ENCODE assay signal across 9 mouse cellular contexts in the genomic region with DNA sequence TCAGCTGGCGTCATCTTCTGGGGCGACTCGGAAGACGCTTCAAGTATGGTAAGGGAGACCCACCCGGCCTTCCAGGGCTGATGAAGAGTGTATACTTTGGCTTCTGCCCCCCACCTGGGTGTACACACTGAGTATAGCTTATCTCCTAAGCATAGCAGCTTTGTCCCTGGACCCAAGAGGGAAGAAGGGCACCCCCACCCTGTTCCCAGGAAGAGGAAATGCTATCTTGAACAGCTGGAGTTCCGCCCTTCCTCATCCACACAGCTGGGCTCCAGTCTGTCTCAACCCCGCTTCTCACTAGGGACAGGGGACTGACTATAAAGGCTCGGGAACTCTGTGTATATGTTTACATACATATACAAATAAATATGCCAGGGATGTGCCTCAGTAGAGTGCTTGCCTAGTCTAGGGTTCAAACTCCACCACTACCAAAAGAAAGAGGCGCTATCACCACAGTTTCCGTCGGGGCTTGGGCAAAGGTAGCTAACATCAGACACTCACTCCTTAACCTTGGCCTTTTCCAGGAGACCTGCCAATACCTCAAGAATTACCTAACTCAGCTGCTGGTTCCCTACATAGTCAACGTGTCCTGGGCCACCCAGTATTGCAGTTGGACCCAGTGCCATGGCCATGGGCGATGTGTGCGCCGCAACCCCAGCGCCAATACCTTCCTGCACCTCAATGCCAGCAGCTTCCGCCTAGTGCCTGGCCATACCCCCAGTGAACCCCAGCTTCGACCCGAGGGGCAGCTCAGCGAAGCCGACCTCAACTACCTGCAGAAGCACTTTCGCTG. TPM values are rescaled to one million over a fixed set of nuclear protein-coding genes. Genes with fewer than 3 reads are reported as not detected.
DNase-seq lines count a peak whose midpoint lies in the region; ATAC-seq and TF ChIP-seq lines count a peak whose summit lies in the region.
"Had no signal": no experiment of that assay in that cellular context is flagged by ENCODE, and none has a peak within 500 bp of the region (broad histone marks: within the 10 kb centered on the region; RNA-seq: fewer than 3 reads in every experiment).

No protein-coding gene starts in this region.

- H3K9me3 ChIP-seq in embryonic facial prominence, embryonic 10.5 days = no peaks in the 10 kb centered on the region
- no peaks in the 10 kb centered on the region for H3K9me3 ChIP-seq in kidney, postnatal 0 days (replicated peaks; ENCODE audit: low read length)

- H3K9ac ChIP-seq in kidney, postnatal 0 days (ENCODE audit: low read depth, low read length) = no peak overlapping the region

- H3K27ac ChIP-seq in embryonic facial prominence, embryonic 10.5 days (replicated peaks) = no peak overlapping the region
- H3K27ac ChIP-seq in kidney, postnatal 0 days = no peak overlapping the region

- H3K27me3 ChIP-seq in embryonic facial prominence, embryonic 10.5 days (replicated peaks; ENCODE audit: low read depth, poor library complexity, severe bottlenecking) = no peaks in the 10 kb centered on the region
- no peaks in the 10 kb centered on the region for H3K27me3 ChIP-seq in kidney, postnatal 0 days (ENCODE audit: insufficient read depth, low read length)

- H3K4me3 ChIP-seq in embryonic facial prominence, embryonic 10.5 days = peak overlapping the region; percentile 79
- H3K4me3 ChIP-seq in kidney, postnatal 0 days (replicated peaks; ENCODE audit: low read depth, low read length) = no peak overlapping the region

- no peak for ATAC-seq in kidney, postnatal 0 days (replicated peaks; ENCODE audit: low FRiP score, low read depth)

- DNase-seq in heart, adult 11 months = peak; percentile 98
- DNase-seq in heart, postnatal 10 days = no peak
- DNase-seq in embryonic facial prominence, embryonic 10.5 days (ENCODE audit: low spot score) = no peak
- no peak for DNase-seq in kidney, postnatal 0 days (ENCODE audit: low spot score)
- peak; percentile 63 for DNase-seq in lung, postnatal 25 days (ENCODE audit: low spot score)
- no peak for DNase-seq in adrenal gland, postnatal 14 days
- DNase-seq in urinary bladder, adult 18-20 months (ENCODE audit: low spot score in 2 of 2) = no peak
- DNase-seq in urinary bladder, adult 2 months (ENCODE audit: low spot score) = no peak

- WGBS in embryonic facial prominence, embryonic 10.5 days = 93% methylated on average over 22 of the region's 22 CpGs
- 90% methylated on average over 22 of the region's 22 CpGs for WGBS in kidney, postnatal 0 days

- peaks cover 54% of the 10 kb centered on the region for H3K36me3 ChIP-seq in embryonic facial prominence, embryonic 10.5 days (replicated peaks)
- peaks cover 25% of the 10 kb centered on the region for H3K36me3 ChIP-seq in kidney, postnatal 0 days (ENCODE audit: insufficient read depth, low read length)

- no peak for TF ChIP-seq CTCF in kidney, postnatal 0 days (IDR thresholded peaks at IDR 0.05; ENCODE audit: low read depth)

- H3K4me1 ChIP-seq in embryonic facial prominence, embryonic 10.5 days = peaks cover 58% of the 10 kb centered on the region
- H3K4me1 ChIP-seq in kidney, postnatal 0 days (replicated peaks; ENCODE audit: insufficient read depth, low read length) = peaks cover 28% of the 10 kb centered on the region

- intact Hi-C loops in heart, postnatal 10 days (cut with DNase I) = no loop called here

- H3K4me2 ChIP-seq in kidney, postnatal 0 days (ENCODE audit: low read length) = 0 out of 2 replicates have a peak overlapping the region, but pooled peaks have one; percentile 78

RNA-seq across cellular contexts. Expression of a gene that starts 4.0 kb away (rescaled TPM):
- total RNA-seq in heart, postnatal 10 days (2021) = 10 to 100 TPM; 47.0 to 56.0 TPM
- 154 and 157 TPM in 2 replicates for polyA plus RNA-seq in embryonic facial prominence, embryonic 10.5 days (2016; fragmentation: Nextera tagmentation; extraction: Ambion mirVana)
- polyA plus RNA-seq in kidney, postnatal 0 days (2015; fragmentation: Nextera tagmentation; extraction: Ambion mirVana) = 87.7 and 88.8 TPM in 2 replicates
- total RNA-seq in adrenal gland, postnatal 14 days (2021) = 35.0 and 38.9 TPM in 2 replicates
- polyA plus RNA-seq in urinary bladder, adult 2 months (2012; rRNA removed) = 24.0 and 35.6 TPM in 2 replicates

RNA-seq across cellular contexts. Expression of a gene that starts 5.0 kb away (rescaled TPM):
- 1 to 10 TPM; 3.9 to 5.7 TPM for total RNA-seq in heart, postnatal 10 days (2021)
- 8.4 and 9.1 TPM in 2 replicates for polyA plus RNA-seq in embryonic facial prominence, embryonic 10.5 days (2016; fragmentation: Nextera tagmentation; extraction: Ambion mirVana)
- polyA plus RNA-seq in kidney, postnatal 0 days (2015; fragmentation: Nextera tagmentation; extraction: Ambion mirVana) = 5.0 and 6.0 TPM in 2 replicates
- total RNA-seq in adrenal gland, postnatal 14 days (2021) = 9.9 and 17.6 TPM in 2 replicates
- 16.8 and 24.9 TPM in 2 replicates for polyA plus RNA-seq in urinary bladder, adult 2 months (2012; rRNA removed)

RNA-seq across cellular contexts. Expression of a gene that starts 7.0 kb away (rescaled TPM):
- total RNA-seq in heart, postnatal 10 days (2021) = 10 to 100 TPM; 13.0 to 16.2 TPM
- polyA plus RNA-seq in embryonic facial prominence, embryonic 10.5 days (2016; fragmentation: Nextera tagmentation; extraction: Ambion mirVana) = 18.9 and 20.3 TPM in 2 replicates
- 20.3 and 22.3 TPM in 2 replicates for polyA plus RNA-seq in kidney, postnatal 0 days (2015; fragmentation: Nextera tagmentation; extraction: Ambion mirVana)
- 19.6 and 21.0 TPM in 2 replicates for total RNA-seq in adrenal gland, postnatal 14 days (2021)
- polyA plus RNA-seq in urinary bladder, adult 2 months (2012; rRNA removed) = 24.6 and 37.3 TPM in 2 replicates

RNA-seq across cellular contexts. Expression of a gene that starts 8.7 kb away (rescaled TPM):
- 10 to 100 TPM; 25.7 to 26.8 TPM for total RNA-seq in heart, postnatal 10 days (2021)
- polyA plus RNA-seq in embryonic facial prominence, embryonic 10.5 days (2016; fragmentation: Nextera tagmentation; extraction: Ambion mirVana) = 63.4 and 67.3 TPM in 2 replicates
- polyA plus RNA-seq in kidney, postnatal 0 days (2015; fragmentation: Nextera tagmentation; extraction: Ambion mirVana) = 52.1 and 53.0 TPM in 2 replicates
- total RNA-seq in adrenal gland, postnatal 14 days (2021) = 32.7 and 37.9 TPM in 2 replicates
- 43.9 and 50.6 TPM in 2 replicates for polyA plus RNA-seq in urinary bladder, adult 2 months (2012; rRNA removed)

RNA-seq across cellular contexts. Expression of a gene that starts 8.9 kb away (rescaled TPM):
- under 1 TPM; 0.41 to 0.79 TPM for total RNA-seq in heart, postnatal 10 days (2021)
- 0.48 and 0.96 TPM in 2 replicates for polyA plus RNA-seq in embryonic facial prominence, embryonic 10.5 days (2016; fragmentation: Nextera tagmentation; extraction: Ambion mirVana)
- polyA plus RNA-seq in kidney, postnatal 0 days (2015; fragmentation: Nextera tagmentation; extraction: Ambion mirVana) = 1.3 and 2.0 TPM in 2 replicates
- 1.4 and 1.6 TPM in 2 replicates for total RNA-seq in adrenal gland, postnatal 14 days (2021)
- 0.50 and 0.52 TPM in 2 replicates for polyA plus RNA-seq in urinary bladder, adult 2 months (2012; rRNA removed)
- total RNA-seq: monocyte, adult 5-6 weeks had no signal

Comparison
In these comparisons a context has a peak if more than half of its experiments do, and no peak if none do; other contexts are left out.
1. DNase-seq: peak in heart, adult 11 months (single experiment) and lung, postnatal 25 days (single experiment); none in heart, postnatal 10 days (0 of 2), embryonic facial prominence, embryonic 10.5 days (single experiment), kidney, postnatal 0 days (single experiment), adrenal gland, postnatal 14 days (single experiment), urinary bladder, adult 18-20 months (0 of 2) and urinary bladder, adult 2 months (single experiment).